19 mouse cellular contexts compared by ENCODE assay signal in the genomic region with DNA sequence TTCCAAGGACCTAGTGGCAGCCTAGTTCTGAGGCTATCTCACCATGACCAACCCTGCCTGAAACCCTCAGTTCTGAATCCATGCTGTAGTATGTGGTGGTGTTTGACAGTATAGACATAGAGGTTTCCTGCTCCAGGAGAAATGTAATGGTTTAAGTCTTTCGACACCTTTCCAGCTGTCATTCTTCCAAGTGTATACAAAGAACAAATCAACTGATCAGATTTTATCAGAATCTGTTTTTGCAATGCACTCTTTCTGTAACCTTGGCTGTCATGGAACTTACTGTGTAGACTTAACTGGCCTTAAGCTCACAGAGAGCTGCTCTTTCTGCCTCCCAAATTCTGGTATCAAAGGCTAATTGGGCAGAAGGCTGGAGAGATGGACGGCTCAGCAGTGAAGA. TPM values are rescaled to one million over a fixed set of nuclear protein-coding genes. Genes with fewer than 3 reads are reported as not detected.
A peak's percentile ranks its signal among the peaks of the same experiment; 100 is the strongest.
DNase-seq lines count a peak whose midpoint lies in the region; ATAC-seq and TF ChIP-seq lines count a peak whose summit lies in the region.
"Had no signal": no experiment of that assay in that cellular context is flagged by ENCODE, and none has a peak within 500 bp of the region (broad histone marks: within the 10 kb centered on the region; RNA-seq: fewer than 3 reads in every experiment).

No protein-coding gene starts in this region.

- H3K4me2 ChIP-seq in heart, postnatal 0 days (ENCODE audit: low read depth, low read length): no peak overlapping the region
- no peak overlapping the region for H3K4me2 ChIP-seq in stomach, postnatal 0 days (replicated peaks; ENCODE audit: low read depth)
- H3K4me2 ChIP-seq: embryonic facial prominence, embryonic 15.5 days; hindbrain, embryonic 15.5 days had no signal

- TF ChIP-seq CTCF in gastrocnemius, adult 2 months (IDR thresholded peaks at IDR 0.05): no peak
- no peak for TF ChIP-seq CTCF in heart, postnatal 0 days (IDR thresholded peaks at IDR 0.05; ENCODE audit: low read depth)
- TF ChIP-seq CTCF in embryonic fibroblast, embryonic 13.5 days (IDR thresholded peaks at IDR 0.05; ENCODE audit: borderline replicate concordance, insufficient read depth, low read length): no peak
- TF ChIP-seq CTCF in stomach, postnatal 0 days (IDR thresholded peaks at IDR 0.05; ENCODE audit: low read depth): no peak

- peaks cover 24% of the 10 kb centered on the region for H3K4me1 ChIP-seq in heart, postnatal 0 days (ENCODE audit: control insufficient read depth, insufficient read depth)
- H3K4me1 ChIP-seq in embryonic fibroblast, embryonic 13.5 days (ENCODE audit: control insufficient read depth, insufficient read depth, low read length): peaks cover 26% of the 10 kb centered on the region
- H3K4me1 ChIP-seq in stomach, postnatal 0 days (replicated peaks; ENCODE audit: control insufficient read depth, insufficient read depth): peaks cover 6% of the 10 kb centered on the region; the same call in 1 of the 2 replicates

- WGBS in heart, postnatal 0 days: 66% methylated on average over 2 of the region's 2 CpGs
- 82% methylated on average over 2 of the region's 2 CpGs for WGBS in stomach, postnatal 0 days

- TF ChIP-seq EP300 in heart, postnatal 0 days (IDR thresholded peaks at IDR 0.05; ENCODE audit: low read depth): no peak
- TF ChIP-seq EP300 in stomach, postnatal 0 days (optimal IDR thresholded peaks at IDR 0.05): no peak

- H3K9ac ChIP-seq in heart, postnatal 0 days (replicated peaks; ENCODE audit: low read depth, low read length): no peak overlapping the region; the same call in 1 of the 2 replicates
- no peak overlapping the region for H3K9ac ChIP-seq in stomach, postnatal 0 days (ENCODE audit: low read length)
- H3K9ac ChIP-seq: embryonic facial prominence, embryonic 15.5 days; hindbrain, embryonic 15.5 days; liver, embryonic 14.5 days had no signal

- DNase-seq in gastrocnemius, adult 2 months: no peak
- DNase-seq in gastrocnemius, postnatal 14 days: no peak
- no peak for DNase-seq in heart, postnatal 0 days (ENCODE audit: low spot score)
- DNase-seq in heart, postnatal 36 days: no peak
- no peak for DNase-seq in stomach, postnatal 0 days (ENCODE audit: low spot score)
- DNase-seq in frontal cortex, postnatal 14 days (ENCODE audit: low spot score in 2 of 2): no peak
- no peak for DNase-seq in kidney, adult 9 months
- DNase-seq: cerebellum, adult 11-12 months; kidney, adult 11 months; kidney, postnatal 14 days; layer of hippocampus, adult 9-11 months; right cerebral cortex, postnatal 4 days; thymus, adult 2 months had no signal

- ATAC-seq in heart, postnatal 0 days (ENCODE audit: insufficient read depth, low read depth): no peak
- no peak for ATAC-seq in stomach, postnatal 0 days (ENCODE audit: low FRiP score, low TSS enrichment)
- ATAC-seq: forebrain, embryonic 16.5 days; lung, postnatal 0 days had no signal

- no peak overlapping the region for H3K4me3 ChIP-seq in gastrocnemius, adult 2 months
- no peak overlapping the region for H3K4me3 ChIP-seq in heart, postnatal 0 days (ENCODE audit: low read depth, low read length)
- H3K4me3 ChIP-seq in embryonic fibroblast, embryonic 13.5 days (ENCODE audit: insufficient read depth, low read length): no peak overlapping the region
- H3K4me3 ChIP-seq in stomach, postnatal 0 days (ENCODE audit: low read depth, low read length): no peak overlapping the region
- H3K4me3 ChIP-seq: embryonic facial prominence, embryonic 15.5 days; hindbrain, embryonic 15.5 days had no signal

- H3K36me3 ChIP-seq in heart, postnatal 0 days (replicated peaks; ENCODE audit: control insufficient read depth, insufficient read depth, low read length): no peaks in the 10 kb centered on the region
- H3K36me3 ChIP-seq in stomach, postnatal 0 days (ENCODE audit: control insufficient read depth, insufficient read depth, low read length): no peaks in the 10 kb centered on the region
- H3K36me3 ChIP-seq: embryonic facial prominence, embryonic 15.5 days; hindbrain, embryonic 15.5 days had no signal

- no peaks in the 10 kb centered on the region for H3K9me3 ChIP-seq in heart, postnatal 0 days (replicated peaks; ENCODE audit: control insufficient read depth, low read length)
- H3K9me3 ChIP-seq in stomach, postnatal 0 days (ENCODE audit: control insufficient read depth, low read length): no peaks in the 10 kb centered on the region
- H3K9me3 ChIP-seq: embryonic facial prominence, embryonic 15.5 days; hindbrain, embryonic 15.5 days had no signal

- no peaks in the 10 kb centered on the region for H3K27me3 ChIP-seq in heart, postnatal 0 days (ENCODE audit: control insufficient read depth, insufficient read depth, low read length)
- H3K27me3 ChIP-seq in stomach, postnatal 0 days (ENCODE audit: control insufficient read depth, insufficient read depth, low read length): no peaks in the 10 kb centered on the region; the same call in 1 of the 2 replicates
- H3K27me3 ChIP-seq: embryonic facial prominence, embryonic 15.5 days; hindbrain, embryonic 15.5 days had no signal

- TF ChIP-seq POLR2A in embryonic fibroblast, embryonic 13.5 days (IDR thresholded peaks at IDR 0.05; ENCODE audit: low read depth, low read length): no peak

- intact Hi-C loops in gastrocnemius, adult 2 months (cut with DNase I): loop anchor here (5.0 kb wide), 1 partner anchor 60 kb away; no protein-coding TSS in a partner anchor
- intact Hi-C loops in gastrocnemius, postnatal 14 days (cut with DNase I; ENCODE audit: low total_unique reads): no loop called here
- intact Hi-C loops in heart, postnatal 36 days (cut with DNase I): loop anchor here (1.0 to 2.0 kb wide), 2 partner anchors 18 to 34 kb away; no protein-coding TSS in a partner anchor

- H3K27ac ChIP-seq in gastrocnemius, adult 2 months: peak overlapping the region; percentile 93
- H3K27ac ChIP-seq in heart, postnatal 0 days (ENCODE audit: low read depth): peak overlapping the region; percentile 94
- H3K27ac ChIP-seq in embryonic fibroblast, embryonic 13.5 days (ENCODE audit: insufficient read depth, low read length): peak overlapping the region; percentile 9; the same call in 1 of the 2 replicates
- H3K27ac ChIP-seq in stomach, postnatal 0 days (replicated peaks): peak overlapping the region; percentile 79
- H3K27ac ChIP-seq: hindbrain, embryonic 15.5 days; liver, embryonic 14.5 days had no signal

RNA-seq across cellular contexts. Expression of gene Pim1, which starts 33.6 kb away (rescaled TPM):
- 10 to 100 TPM; 13.8 to 35.2 TPM for total RNA-seq in gastrocnemius, adult 2 months (2021)
- total RNA-seq in gastrocnemius, postnatal 14 days (2021): 10 to 100 TPM; 17.6 to 18.2 TPM
- 58.4 and 81.0 TPM in 2 replicates for total RNA-seq in heart, postnatal 0 days (2014; rRNA removed; ENCODE audit: low replicate concordance)
- 28.6 and 29.2 TPM in 2 replicates for polyA plus RNA-seq in heart, postnatal 0 days (2015; fragmentation: Nextera tagmentation; extraction: Ambion mirVana)
- total RNA-seq in heart, postnatal 36 days (2021): 10 to 100 TPM; 22.3 to 36.3 TPM
- polyA plus RNA-seq in embryonic fibroblast, embryonic 13.5 days (2011; ENCODE audit: insufficient read length, low read depth, missing spikeins): 27.5 and 30.7 TPM in 2 replicates
- polyA plus RNA-seq in stomach, postnatal 0 days (2015; fragmentation: Nextera tagmentation; extraction: Ambion mirVana): 28.6 and 32.8 TPM in 2 replicates

Comparison
In these comparisons a context has a peak if more than half of its experiments do, and no peak if none do; other contexts are left out.
1. H3K27ac ChIP-seq: peak in every context shown above with its lines; median percentile 94 in heart, postnatal 0 days; 93 in gastrocnemius, adult 2 months; 79 in stomach, postnatal 0 days; 9 in embryonic fibroblast, embryonic 13.5 days.